Mouse (Mus musculus) erythroblast, embryonic 14.5 days (primary cell): ENCODE measurements around the gene Hyal4. TPM values are rescaled to one million over a fixed set of nuclear protein-coding genes. Genes with fewer than 3 reads are reported as not detected.

Source experiments
- H3K27me3 ChIP-seq: 2 replicates; pipeline ENCODE4 v1.6.1; 2012; ENCODE audit warnings: inconsistent platforms; ENCODE audit not compliant: control insufficient read depth
- H3K36me3 ChIP-seq: 2 replicates; pipeline ENCODE4 v1.6.1; 2012; ENCODE audit warnings: mild to moderate bottlenecking, inconsistent platforms; ENCODE audit not compliant: control insufficient read depth
- H3K4me1 ChIP-seq: 2 replicates; pipeline ENCODE4 v1.6.1; 2012; ENCODE audit warnings: inconsistent platforms; ENCODE audit not compliant: control insufficient read depth
- H3K4me3 ChIP-seq: replicated peaks from 2 replicates; pipeline ENCODE3; 2012; ENCODE audit warnings: moderate library complexity, mild to moderate bottlenecking, inconsistent platforms
- H3K9me3 ChIP-seq: 2 replicates; pipeline ENCODE4 v1.6.1; 2012; ENCODE audit warnings: low read length, inconsistent platforms, mixed read lengths; ENCODE audit not compliant: control insufficient read depth
- GATA1 ChIP-seq: IDR thresholded peaks from 2 replicates; pipeline ENCODE4 v1.6.1; 2012; ENCODE audit warnings: low read length, inconsistent platforms, mixed read lengths
- TAL1 ChIP-seq: IDR thresholded peaks from 3 replicates; pipeline ENCODE4 v1.6.1; 2012; ENCODE audit warnings: low read length, inconsistent platforms, mixed read lengths
- polyA plus RNA-seq: library from polyadenylated mRNA; stranded (reverse); fragments of >175 nt; gene quantifications from 2 replicates; pipeline ENCODE4 v1.2.3, GENCODE M21; 2012

Hyal4 gene
- not detected in 2 replicates for polyA plus RNA-seq

DNA sequence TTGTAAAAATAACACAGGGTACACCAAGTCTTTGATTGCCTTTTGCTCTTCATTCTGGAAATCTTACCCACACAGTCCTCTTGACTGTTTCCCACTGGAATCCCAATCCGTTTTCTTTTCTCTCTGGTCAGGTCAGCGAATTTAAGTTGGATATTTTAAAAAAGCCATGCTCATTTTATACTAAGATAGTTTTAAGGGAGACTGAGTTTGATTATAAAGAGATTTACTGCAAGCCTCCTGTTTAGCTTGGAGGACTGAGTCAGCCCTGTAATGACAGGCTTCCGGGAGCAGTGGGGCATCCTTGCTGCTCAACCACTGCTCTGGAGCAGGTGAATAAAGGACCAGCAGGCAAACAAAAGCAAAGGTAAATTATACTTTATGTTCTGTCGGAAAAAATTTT lies at the start of gene Hyal4:
Gene Hyal4, plus strand, starts transcription at position 301 of the 400 bp plus-strand sequence.
- Histone ChIP-seq H3K36me3 (no peaks in the 10 kb centered on the region), H3K4me1 (no peaks in the 10 kb centered on the region), H3K9me3 (no peaks in the 10 kb centered on the region), H3K27me3 (no peaks in the 10 kb centered on the region), H3K4me3 (no peak within 1 kb of the TSS)
- TF ChIP-seq TAL1 (no peak), GATA1 (no peak)

DNA sequence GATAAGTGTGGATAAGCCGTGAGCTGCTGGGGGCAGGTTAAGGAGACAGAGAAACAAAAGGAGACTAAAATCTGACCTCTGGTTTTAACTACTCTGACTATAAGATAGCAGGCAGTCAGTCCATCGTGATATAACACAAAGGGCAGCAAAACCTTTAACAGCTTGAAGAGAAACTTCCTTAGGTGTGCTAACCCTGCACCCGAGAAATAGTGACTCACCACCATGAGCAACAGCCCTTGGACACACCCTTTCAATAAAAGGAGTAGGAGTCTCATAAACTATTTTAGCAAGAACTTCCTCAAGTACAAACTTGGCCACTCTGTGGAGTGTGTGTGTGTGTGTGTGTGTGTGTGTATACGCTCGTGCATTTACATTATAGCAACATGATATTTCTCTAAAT lies 41.0 kb upstream of the Hyal4 start:
- H3K27me3 ChIP-seq = no peaks in the 10 kb centered on the region
- no peak overlapping the region for H3K4me3 ChIP-seq
- H3K36me3 ChIP-seq = no peaks in the 10 kb centered on the region
- H3K4me1 ChIP-seq = no peaks in the 10 kb centered on the region
- TF ChIP-seq TAL1 (no peak), GATA1 (no peak)
- no peaks in the 10 kb centered on the region for H3K9me3 ChIP-seq

GRCm38 (mm10) chr6:24707499-24707898 lies 40.6 kb upstream of the Hyal4 start:
- TF ChIP-seq GATA1 (no peak), TAL1 (no peak)
- no peaks in the 10 kb centered on the region for H3K36me3 ChIP-seq
- H3K4me3 ChIP-seq = no peak overlapping the region

GRCm38 (mm10) chr6:24721317-24722099 lies 26.6 kb upstream of the Hyal4 start:
- no peak for TF ChIP-seq GATA1
- TF ChIP-seq TAL1 = no peak
- Histone ChIP-seq H3K27me3 (no peaks in the 10 kb centered on the region), H3K36me3 (no peaks in the 10 kb centered on the region), H3K9me3 (no peaks in the 10 kb centered on the region), H3K4me1 (no peaks in the 10 kb centered on the region), H3K4me3 (no peak overlapping the region)

More at GRCm38 (mm10) chr6:24707499-24707898, 40.6 kb upstream of the Hyal4 start:
- Histone ChIP-seq H3K27me3 (no peaks in the 10 kb centered on the region), H3K4me1 (no peaks in the 10 kb centered on the region), H3K9me3 (no peaks in the 10 kb centered on the region)

- TF ChIP-seq TAL1 (no peak), GATA1 (no peak)
- Histone ChIP-seq H3K4me1 (no peaks in the 10 kb centered on the region), H3K36me3 (no peaks in the 10 kb centered on the region), H3K27me3 (no peaks in the 10 kb centered on the region), H3K9me3 (no peaks in the 10 kb centered on the region), H3K4me3 (no peak overlapping the region)
Observed at GRCm38 (mm10) chr6:24728130-24728529, 20.0 kb upstream of the Hyal4 start.

DNA sequence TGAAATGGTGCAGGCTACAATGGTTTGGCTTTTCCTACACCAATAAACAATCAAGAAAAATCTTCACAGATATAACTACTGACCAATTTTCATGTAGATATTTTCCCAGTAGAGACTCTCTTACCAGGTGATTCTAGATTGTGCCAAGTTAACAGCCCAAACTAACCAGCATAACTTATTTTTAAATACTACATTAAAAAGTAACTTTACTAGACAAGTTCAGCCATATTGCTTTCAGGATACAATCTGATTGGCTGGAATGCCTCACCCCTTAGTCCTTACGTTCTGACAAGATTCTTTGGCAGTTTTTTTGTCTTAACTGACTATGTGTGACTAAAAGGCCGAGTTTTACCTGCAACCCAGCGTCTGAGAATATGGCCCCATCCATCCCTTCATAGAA lies 15.2 kb upstream of the Hyal4 start, which contains the start of gene Hyal6:
Gene Hyal6, plus strand, starts transcription at position 301 of the 400 bp plus-strand sequence.
- Histone ChIP-seq H3K27me3 (no peaks in the 10 kb centered on the region), H3K9me3 (no peaks in the 10 kb centered on the region), H3K4me1 (no peaks in the 10 kb centered on the region), H3K4me3 (no peak within 1 kb of the TSS), H3K36me3 (no peaks in the 10 kb centered on the region)
- TF ChIP-seq GATA1 = no peak
- TF ChIP-seq TAL1 = no peak

GRCm38 (mm10) chr6:24734565-24734964 lies 13.6 kb upstream of the Hyal4 start:
- Histone ChIP-seq H3K36me3 (no peaks in the 10 kb centered on the region), H3K9me3 (no peaks in the 10 kb centered on the region), H3K4me1 (no peaks in the 10 kb centered on the region), H3K27me3 (no peaks in the 10 kb centered on the region), H3K4me3 (no peak overlapping the region)
- TF ChIP-seq TAL1 (no peak), GATA1 (no peak)

DNA sequence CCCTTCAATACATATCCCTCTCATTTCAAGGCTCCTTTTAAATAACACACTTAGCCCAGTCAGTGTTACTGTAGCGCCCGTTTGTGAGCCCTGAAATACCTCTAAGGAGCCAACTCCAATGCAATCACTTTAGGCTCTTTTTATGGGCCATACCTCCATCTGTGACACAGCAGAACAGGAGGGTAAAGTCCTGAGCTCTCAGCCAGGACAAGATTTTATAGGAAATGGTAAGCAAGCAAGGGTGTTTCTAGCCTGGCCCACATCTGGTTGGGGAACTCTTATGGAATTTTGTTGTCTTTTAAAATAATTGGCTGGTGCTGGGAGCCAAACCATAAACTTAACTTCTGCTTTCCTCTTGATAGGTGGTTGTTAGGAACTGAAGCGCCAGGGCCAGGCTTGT lies 11.2 kb downstream of the Hyal4 start:
- TF ChIP-seq TAL1 (no peak), GATA1 (no peak)
- H3K4me1 ChIP-seq = no peaks in the 10 kb centered on the region
- H3K36me3 ChIP-seq = no peaks in the 10 kb centered on the region
- H3K9me3 ChIP-seq = peaks cover 3% of the 10 kb centered on the region
- no peaks in the 10 kb centered on the region for H3K27me3 ChIP-seq
- no peak overlapping the region for H3K4me3 ChIP-seq

DNA sequence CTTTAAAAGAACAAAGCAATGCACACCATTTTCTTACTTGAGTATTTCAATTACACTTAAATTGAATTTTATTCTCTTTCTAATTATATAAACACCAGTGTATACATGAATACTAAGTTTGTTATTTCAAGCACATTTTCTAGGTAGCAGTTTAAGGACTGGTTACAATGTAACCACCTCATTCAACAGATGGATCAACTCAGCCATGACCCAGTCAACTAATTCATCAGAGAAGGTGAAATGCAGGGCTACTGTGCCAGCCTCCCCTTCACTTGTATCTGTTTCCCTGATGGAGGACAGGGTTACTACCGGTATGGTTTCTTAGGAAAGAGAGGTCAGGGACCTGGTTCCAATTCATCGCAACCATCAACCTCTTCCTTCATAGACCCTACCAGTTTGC lies 18.1 kb downstream of the Hyal4 start:
- Histone ChIP-seq H3K4me3 (no peak overlapping the region), H3K9me3 (no peaks in the 10 kb centered on the region), H3K4me1 (no peaks in the 10 kb centered on the region), H3K27me3 (no peaks in the 10 kb centered on the region), H3K36me3 (no peaks in the 10 kb centered on the region)
- no peak for TF ChIP-seq TAL1
- TF ChIP-seq GATA1 = no peak

GRCm38 (mm10) chr6:24779182-24779581 lies 31.1 kb downstream of the Hyal4 start:
- Histone ChIP-seq H3K4me3 (no peak overlapping the region), H3K9me3 (no peaks in the 10 kb centered on the region; the same call in 1 of the 2 replicates), H3K36me3 (no peaks in the 10 kb centered on the region), H3K4me1 (no peaks in the 10 kb centered on the region), H3K27me3 (no peaks in the 10 kb centered on the region)
- TF ChIP-seq TAL1 (no peak), GATA1 (no peak)
